Mouse (Mus musculus) brain, adult 2 months (tissue): ENCODE measurements at regions not wholly inside any gene's neighbourhood (a gene's known extent, or its start where the extent isn't known, plus 50 kb on each side); places are given as distances from the start of the nearest gene placed in this dataset.

ENCODE experiments used
- DNase-seq: peaks from one replicate; pipeline ENCODE4 v3.0.0; 2011; ENCODE audit warnings: low read depth, low spot score

- peak; percentile 87 for DNase-seq
Measured at GRCm38 (mm10) chr7:139741246-139741903, 57.8 kb upstream of the Cfap46 start.

- DNase-seq, result peak; percentile 42
Measured at GRCm38 (mm10) chr7:139746803-139747202, 63.2 kb upstream of the Cfap46 start.

GRCm38 (mm10) chr7:139747290-139748067, 63.9 kb upstream of the Cfap46 start:
- DNase-seq, result no peak

GRCm38 (mm10) chr7:139755004-139755403, 71.4 kb upstream of the Cfap46 start:
- peak; percentile 57 for DNase-seq

GRCm38 (mm10) chr7:139762522-139762921, 71.5 kb upstream of the Adgra1 start:
- no peak for DNase-seq

GRCm38 (mm10) chr7:139763241-139763640, 70.7 kb upstream of the Adgra1 start:
- DNase-seq, result peak; percentile 51

- DNase-seq, result no peak
Measured at GRCm38 (mm10) chr7:139766296-139766695, 67.7 kb upstream of the Adgra1 start.

- no peak for DNase-seq
Measured at GRCm38 (mm10) chr7:139769167-139769566, 64.8 kb upstream of the Adgra1 start.

- peak; percentile 29 for DNase-seq
Measured at GRCm38 (mm10) chr7:139777243-139777642, 56.7 kb upstream of the Adgra1 start.

- no peak for DNase-seq
Measured at GRCm38 (mm10) chr7:139779876-139780275, 54.1 kb upstream of the Adgra1 start.

- DNase-seq, result no peak
Measured at GRCm38 (mm10) chr7:139781513-139781912, 52.5 kb upstream of the Adgra1 start.
